Mouse (Mus musculus): ENCODE measurements around the gene Rftn1.

The Rftn1 gene

GRCm38 (mm10) chr17:50062649-50063048, 127.8 kb downstream of the Rftn1 start:
- DNase-seq = peak; percentile 54

- no peak for DNase-seq
Observed at GRCm38 (mm10) chr17:50061446-50061845, 129.0 kb downstream of the Rftn1 start.

- no peak for DNase-seq
Observed at GRCm38 (mm10) chr17:50060220-50060619, 130.3 kb downstream of the Rftn1 start.

- no peak for DNase-seq
Observed at GRCm38 (mm10) chr17:50059417-50059816, 131.1 kb downstream of the Rftn1 start.

- DNase-seq = no peak
Observed at GRCm38 (mm10) chr17:50055154-50055756, 135.2 kb downstream of the Rftn1 start.

GRCm38 (mm10) chr17:50054586-50054985, 135.9 kb downstream of the Rftn1 start:
- no peak for DNase-seq

- DNase-seq = no peak
Observed at GRCm38 (mm10) chr17:50053961-50054360, 136.5 kb downstream of the Rftn1 start.

GRCm38 (mm10) chr17:50052741-50053468, 137.6 kb downstream of the Rftn1 start:
- DNase-seq = no peak

- DNase-seq = no peak
Observed at GRCm38 (mm10) chr17:50050456-50050855, 140.0 kb downstream of the Rftn1 start.

- DNase-seq = no peak
Observed at GRCm38 (mm10) chr17:50048209-50048608, 142.3 kb downstream of the Rftn1 start.

GRCm38 (mm10) chr17:50047182-50047581, 143.3 kb downstream of the Rftn1 start:
- DNase-seq = no peak

- no peak for DNase-seq
Observed at GRCm38 (mm10) chr17:50040727-50041410, 149.6 kb downstream of the Rftn1 start.

- no peak for DNase-seq
Observed at GRCm38 (mm10) chr17:50037882-50038665, 152.4 kb downstream of the Rftn1 start.

- DNase-seq = no peak
Observed at GRCm38 (mm10) chr17:50037416-50037815, 153.1 kb downstream of the Rftn1 start.

- DNase-seq = no peak
Observed at GRCm38 (mm10) chr17:50036751-50037385, 153.6 kb downstream of the Rftn1 start.

GRCm38 (mm10) chr17:50033698-50034097, 156.8 kb downstream of the Rftn1 start:
- peak; percentile 14 for DNase-seq

- no peak for DNase-seq
Observed at GRCm38 (mm10) chr17:50031548-50032491, 158.7 kb downstream of the Rftn1 start.

- no peak for DNase-seq
Observed at GRCm38 (mm10) chr17:50025651-50026050, 164.8 kb downstream of the Rftn1 start.

GRCm38 (mm10) chr17:50025173-50025626, 165.3 kb downstream of the Rftn1 start:
- DNase-seq = peak; percentile 59

- no peak for DNase-seq
Observed at GRCm38 (mm10) chr17:50021400-50021799, 169.1 kb downstream of the Rftn1 start.

Measured in lung, postnatal 10 days (tissue).